Mouse (Mus musculus): Measurements from ENCODE around the gene Fam163b. TPM values are rescaled to one million over a fixed set of nuclear protein-coding genes. Genes with fewer than 3 reads are reported as not detected.

The Fam163b gene
- total RNA-seq, 1 experiment = not detected

DNA sequence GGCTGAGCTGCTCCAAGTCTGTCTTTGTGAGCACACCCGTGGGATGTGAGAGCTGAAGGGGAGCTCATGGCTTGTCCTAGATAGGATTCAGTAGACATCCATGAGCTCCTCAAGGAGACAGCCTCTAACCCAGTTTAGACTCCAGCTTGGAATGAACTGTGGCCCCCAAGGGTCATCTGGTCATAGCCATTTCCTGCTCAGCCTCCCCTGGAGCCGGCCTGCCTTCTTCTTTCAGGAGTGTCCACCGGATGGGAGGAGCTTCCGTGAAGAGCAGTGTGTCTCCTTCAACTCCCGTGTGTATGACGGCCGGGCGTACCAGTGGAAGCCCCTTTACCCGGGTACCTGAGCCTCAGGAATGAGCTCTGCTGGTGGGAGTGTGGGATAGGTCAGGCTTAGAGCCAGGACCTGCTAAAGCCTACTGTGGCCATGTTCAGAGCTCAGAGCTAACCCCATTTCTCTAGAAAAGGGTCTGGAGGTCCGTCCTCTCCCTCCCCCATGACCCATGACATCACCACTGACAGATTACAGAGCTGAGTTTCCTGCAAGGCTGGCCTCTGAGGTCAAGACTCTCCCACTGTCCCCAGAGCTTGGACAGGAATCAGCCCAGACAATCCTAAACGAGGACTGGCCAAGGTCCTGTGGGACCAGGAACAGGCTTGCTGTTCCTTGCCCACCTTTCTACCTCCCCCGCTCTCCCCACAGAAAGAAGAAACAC lies 58.4 kb downstream of the Fam163b start:
- in situ Hi-C loops (cut with MboI; ENCODE audit: low sequenced_read_pairs in 2 of 2, unreplicated experiment in 2 of 2) = no loop called here
- H3K36me3 ChIP-seq (ENCODE audit: control insufficient read depth, insufficient read depth, low read length, poor library complexity, severe bottlenecking) = no peaks in the 10 kb centered on the region
- DNase-seq (ENCODE audit: low read depth, low spot score) = no peak
- H3K4me1 ChIP-seq (ENCODE audit: control insufficient read depth in 2 of 2, insufficient read depth in 2 of 2, low read length in 2 of 2, poor library complexity in 1 of 2) = no peaks in the 10 kb centered on the region
- no peaks in the 10 kb centered on the region for H3K9me3 ChIP-seq (ENCODE audit: control insufficient read depth, insufficient read depth, low read depth, low read length)
- H3K27ac ChIP-seq (ENCODE audit: insufficient read depth, low read depth, low read length, poor library complexity, severe bottlenecking) = no peak overlapping the region
- no peak overlapping the region for H3K9ac ChIP-seq (ENCODE audit: insufficient read depth, low read depth, low read length, poor library complexity, severe bottlenecking)
- no peak overlapping the region for H3K4me3 ChIP-seq (ENCODE audit: insufficient read depth in 1 of 2, low read depth in 1 of 2, low read length in 2 of 2, poor library complexity in 1 of 2, severe bottlenecking in 1 of 2)
- no peak for TF ChIP-seq ZC3H11A (IDR thresholded peaks at IDR 0.05; ENCODE audit: borderline replicate concordance, low read depth, low read length)
- TF ChIP-seq MAFK (IDR thresholded peaks at IDR 0.05; ENCODE audit: insufficient read depth, low read depth, low read length) = no peak
- no peak for TF ChIP-seq ZNF384 (IDR thresholded peaks at IDR 0.05; ENCODE audit: low read depth, low read length)
- no peak for TF ChIP-seq CHD2 (IDR thresholded peaks at IDR 0.05; ENCODE audit: low read depth, low read length)
- no peak for TF ChIP-seq HCFC1 (IDR thresholded peaks at IDR 0.05; ENCODE audit: borderline replicate concordance, insufficient read depth, low read length)

DNA sequence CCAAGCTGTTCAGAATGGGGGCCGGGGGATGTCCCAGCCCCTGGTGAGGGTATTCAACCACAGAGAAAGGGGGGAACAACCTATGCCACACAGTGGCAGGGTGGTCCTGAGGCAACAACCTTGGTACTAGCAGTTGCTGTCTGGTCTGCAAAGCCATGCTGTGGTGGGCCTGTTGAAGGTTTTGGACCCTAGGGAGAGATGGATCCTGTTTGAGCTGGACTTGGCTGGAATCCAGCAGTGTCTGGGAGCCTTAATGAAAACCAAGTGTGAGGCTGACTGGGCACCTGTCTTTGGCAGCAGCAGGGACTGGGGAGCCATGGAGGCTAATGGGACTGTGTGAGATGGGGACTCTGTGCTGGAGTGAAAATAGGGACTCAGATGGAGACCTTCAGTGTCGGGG lies 62.6 kb downstream of the Fam163b start:
- H3K4me3 ChIP-seq (ENCODE audit: insufficient read depth in 1 of 2, low read depth in 1 of 2, low read length in 2 of 2, poor library complexity in 1 of 2, severe bottlenecking in 1 of 2) = no peak overlapping the region
- no peaks in the 10 kb centered on the region for H3K36me3 ChIP-seq (ENCODE audit: control insufficient read depth, insufficient read depth, low read length, poor library complexity, severe bottlenecking)
- no peak for DNase-seq (ENCODE audit: low read depth, low spot score)
- in situ Hi-C loops (cut with MboI; ENCODE audit: low sequenced_read_pairs in 2 of 2, unreplicated experiment in 2 of 2) = no loop called here
- no peak overlapping the region for H3K9ac ChIP-seq (ENCODE audit: insufficient read depth, low read depth, low read length, poor library complexity, severe bottlenecking)
- no peak for TF ChIP-seq MAFK (IDR thresholded peaks at IDR 0.05; ENCODE audit: insufficient read depth, low read depth, low read length)
- no peak for TF ChIP-seq ZNF384 (IDR thresholded peaks at IDR 0.05; ENCODE audit: low read depth, low read length)
- no peak for TF ChIP-seq CHD2 (IDR thresholded peaks at IDR 0.05; ENCODE audit: low read depth, low read length)
- no peak for TF ChIP-seq HCFC1 (IDR thresholded peaks at IDR 0.05; ENCODE audit: borderline replicate concordance, insufficient read depth, low read length)
- no peak for TF ChIP-seq ZC3H11A (IDR thresholded peaks at IDR 0.05; ENCODE audit: borderline replicate concordance, low read depth, low read length)
- H3K27ac ChIP-seq (ENCODE audit: insufficient read depth, low read depth, low read length, poor library complexity, severe bottlenecking) = no peak overlapping the region
- H3K4me1 ChIP-seq (ENCODE audit: control insufficient read depth in 2 of 2, insufficient read depth in 2 of 2, low read length in 2 of 2, poor library complexity in 1 of 2) = no peaks in the 10 kb centered on the region
- H3K9me3 ChIP-seq (ENCODE audit: control insufficient read depth, insufficient read depth, low read depth, low read length) = no peaks in the 10 kb centered on the region

DNA sequence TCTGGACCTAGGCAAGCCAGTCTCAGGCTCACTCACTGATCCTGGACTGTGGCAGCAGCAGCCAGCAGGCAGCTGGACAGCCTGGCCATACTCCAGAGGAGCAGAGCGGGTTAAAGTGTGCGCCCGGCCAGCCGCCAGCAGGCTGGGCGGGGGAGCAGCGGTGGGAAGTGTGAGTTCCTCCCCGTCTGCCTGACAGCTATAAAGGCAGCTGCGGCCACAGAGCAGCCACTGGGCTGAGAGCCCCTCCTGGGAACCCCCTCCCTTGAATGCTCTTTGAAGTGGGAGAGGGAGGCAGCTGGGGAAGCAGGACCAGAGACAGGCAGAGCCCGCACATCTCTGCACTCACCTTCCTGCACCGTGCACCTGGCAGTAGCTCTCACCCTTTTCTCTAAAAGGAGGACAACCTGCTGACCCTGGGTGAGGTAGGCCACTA lies 63.1 kb downstream of the Fam163b start, which contains the start of gene Adamtsl2:
Gene Adamtsl2 (plus strand): TSS at position 228 of the 433 bp plus-strand sequence.
- no peaks in the 10 kb centered on the region for H3K4me1 ChIP-seq (ENCODE audit: control insufficient read depth in 2 of 2, insufficient read depth in 2 of 2, low read length in 2 of 2, poor library complexity in 1 of 2)
- no peak within 1 kb of the TSS for H3K27ac ChIP-seq (ENCODE audit: insufficient read depth, low read depth, low read length, poor library complexity, severe bottlenecking)
- H3K9ac ChIP-seq (ENCODE audit: insufficient read depth, low read depth, low read length, poor library complexity, severe bottlenecking) = no peak within 1 kb of the TSS
- H3K9me3 ChIP-seq (ENCODE audit: control insufficient read depth, insufficient read depth, low read depth, low read length) = no peaks in the 10 kb centered on the region
- in situ Hi-C loops (cut with MboI; ENCODE audit: low sequenced_read_pairs in 2 of 2, unreplicated experiment in 2 of 2) = no loop called here
- no peaks in the 10 kb centered on the region for H3K36me3 ChIP-seq (ENCODE audit: control insufficient read depth, insufficient read depth, low read length, poor library complexity, severe bottlenecking)
- H3K4me3 ChIP-seq (ENCODE audit: insufficient read depth in 1 of 2, low read depth in 1 of 2, low read length in 2 of 2, poor library complexity in 1 of 2, severe bottlenecking in 1 of 2) = no peak within 1 kb of the TSS; a peak in 1 of 4 replicates
- no peak for DNase-seq (ENCODE audit: low read depth, low spot score)
- TF ChIP-seq ZC3H11A (IDR thresholded peaks at IDR 0.05; ENCODE audit: borderline replicate concordance, low read depth, low read length) = no peak
- TF ChIP-seq CHD2 (IDR thresholded peaks at IDR 0.05; ENCODE audit: low read depth, low read length) = no peak
- no peak for TF ChIP-seq ZNF384 (IDR thresholded peaks at IDR 0.05; ENCODE audit: low read depth, low read length)
- TF ChIP-seq MAFK (IDR thresholded peaks at IDR 0.05; ENCODE audit: insufficient read depth, low read depth, low read length) = no peak
- no peak for TF ChIP-seq HCFC1 (IDR thresholded peaks at IDR 0.05; ENCODE audit: borderline replicate concordance, insufficient read depth, low read length)

- H3K36me3 ChIP-seq (ENCODE audit: control insufficient read depth, insufficient read depth, low read length, poor library complexity, severe bottlenecking) = no peaks in the 10 kb centered on the region
- no peak overlapping the region for H3K4me3 ChIP-seq (ENCODE audit: insufficient read depth in 1 of 2, low read depth in 1 of 2, low read length in 2 of 2, poor library complexity in 1 of 2, severe bottlenecking in 1 of 2)
- TF ChIP-seq ZC3H11A (IDR thresholded peaks at IDR 0.05; ENCODE audit: borderline replicate concordance, low read depth, low read length) = no peak
- TF ChIP-seq HCFC1 (IDR thresholded peaks at IDR 0.05; ENCODE audit: borderline replicate concordance, insufficient read depth, low read length) = no peak
- TF ChIP-seq CHD2 (IDR thresholded peaks at IDR 0.05; ENCODE audit: low read depth, low read length) = no peak
- TF ChIP-seq MAFK (IDR thresholded peaks at IDR 0.05; ENCODE audit: insufficient read depth, low read depth, low read length) = no peak
- no peak for TF ChIP-seq ZNF384 (IDR thresholded peaks at IDR 0.05; ENCODE audit: low read depth, low read length)
- no peak overlapping the region for H3K27ac ChIP-seq (ENCODE audit: insufficient read depth, low read depth, low read length, poor library complexity, severe bottlenecking)
- H3K4me1 ChIP-seq (ENCODE audit: control insufficient read depth in 2 of 2, insufficient read depth in 2 of 2, low read length in 2 of 2, poor library complexity in 1 of 2) = no peaks in the 10 kb centered on the region
- no peak for DNase-seq (ENCODE audit: low read depth, low spot score)
- H3K9ac ChIP-seq (ENCODE audit: insufficient read depth, low read depth, low read length, poor library complexity, severe bottlenecking) = no peak overlapping the region
- in situ Hi-C loops (cut with MboI; ENCODE audit: low sequenced_read_pairs in 2 of 2, unreplicated experiment in 2 of 2) = no loop called here
- H3K9me3 ChIP-seq (ENCODE audit: control insufficient read depth, insufficient read depth, low read depth, low read length) = no peaks in the 10 kb centered on the region
These were observed 64.0 kb downstream of the Fam163b start for GRCm38 (mm10) chr2:27078312-27078711.
